Mouse (Mus musculus) ovary, postnatal 10 days (tissue): ENCODE data around the gene Acacb.

Source experiments
- DNase-seq: peaks from one replicate; pipeline ENCODE4 v3.0.0; 2022; ENCODE audit warnings: low spot score

Acacb gene

GRCm38 (mm10) chr5:114146028-114146888, at the start of gene Acacb:
Gene Acacb (plus strand): TSS chr5:114146535.
- no peak for DNase-seq

GRCm38 (mm10) chr5:114099709-114100389, 46.5 kb upstream of the Acacb start:
- DNase-seq: peak; percentile 96

- no peak for DNase-seq
Measured at GRCm38 (mm10) chr5:114100390-114101099, 45.8 kb upstream of the Acacb start.

GRCm38 (mm10) chr5:114101873-114102272, 44.5 kb upstream of the Acacb start:
- no peak for DNase-seq

- DNase-seq: no peak
Measured at GRCm38 (mm10) chr5:114102807-114103206, 43.5 kb upstream of the Acacb start.

- no peak for DNase-seq
Measured at GRCm38 (mm10) chr5:114106391-114106935, 39.9 kb upstream of the Acacb start.

GRCm38 (mm10) chr5:114113334-114113733, 33.0 kb upstream of the Acacb start:
- DNase-seq: no peak

GRCm38 (mm10) chr5:114115030-114115429, 31.3 kb upstream of the Acacb start:
- DNase-seq: no peak

GRCm38 (mm10) chr5:114116586-114116985, 29.7 kb upstream of the Acacb start:
- DNase-seq: no peak

GRCm38 (mm10) chr5:114119806-114120205, 26.5 kb upstream of the Acacb start:
- DNase-seq: no peak

- no peak for DNase-seq
Measured at GRCm38 (mm10) chr5:114126008-114126407, 20.3 kb upstream of the Acacb start.

GRCm38 (mm10) chr5:114126499-114127244, 19.7 kb upstream of the Acacb start:
- DNase-seq: no peak

GRCm38 (mm10) chr5:114127374-114128349, 18.7 kb upstream of the Acacb start, which contains the start of gene Alkbh2:
Gene Alkbh2 (minus strand): TSS chr5:114128218.
- DNase-seq: peak; percentile 80

- DNase-seq: no peak
Measured at GRCm38 (mm10) chr5:114129550-114130210, 16.7 kb upstream of the Acacb start.

- DNase-seq: no peak
Measured at GRCm38 (mm10) chr5:114130211-114130605, 16.1 kb upstream of the Acacb start, which contains the start of gene Ung. Gene Ung (plus strand): TSS chr5:114130386.

- peak; percentile 95 for DNase-seq
Measured at GRCm38 (mm10) chr5:114130698-114131520, 15.4 kb upstream of the Acacb start.

GRCm38 (mm10) chr5:114131521-114131840, 14.9 kb upstream of the Acacb start:
- peak; percentile 29 for DNase-seq

- no peak for DNase-seq
Measured at GRCm38 (mm10) chr5:114132841-114133240, 13.5 kb upstream of the Acacb start.

- peak; percentile 45 for DNase-seq
Measured at GRCm38 (mm10) chr5:114134091-114134534, 12.2 kb upstream of the Acacb start.
